Mouse (Mus musculus): ENCODE results near the gene Dynlt1b. TPM values are rescaled to one million over a fixed set of nuclear protein-coding genes. Genes with fewer than 3 reads are reported as not detected.
A peak's percentile ranks its signal among the peaks of the same experiment; 100 is the strongest.
"Not testable (repeated sequence)": the region's sequence is repeated elsewhere in the genome, so short reads cannot be mapped to it uniquely, and the experiment has no call there.

The Dynlt1b gene
- polyA plus RNA-seq, 1 experiment from 2014 or later = 876 TPM

DNA sequence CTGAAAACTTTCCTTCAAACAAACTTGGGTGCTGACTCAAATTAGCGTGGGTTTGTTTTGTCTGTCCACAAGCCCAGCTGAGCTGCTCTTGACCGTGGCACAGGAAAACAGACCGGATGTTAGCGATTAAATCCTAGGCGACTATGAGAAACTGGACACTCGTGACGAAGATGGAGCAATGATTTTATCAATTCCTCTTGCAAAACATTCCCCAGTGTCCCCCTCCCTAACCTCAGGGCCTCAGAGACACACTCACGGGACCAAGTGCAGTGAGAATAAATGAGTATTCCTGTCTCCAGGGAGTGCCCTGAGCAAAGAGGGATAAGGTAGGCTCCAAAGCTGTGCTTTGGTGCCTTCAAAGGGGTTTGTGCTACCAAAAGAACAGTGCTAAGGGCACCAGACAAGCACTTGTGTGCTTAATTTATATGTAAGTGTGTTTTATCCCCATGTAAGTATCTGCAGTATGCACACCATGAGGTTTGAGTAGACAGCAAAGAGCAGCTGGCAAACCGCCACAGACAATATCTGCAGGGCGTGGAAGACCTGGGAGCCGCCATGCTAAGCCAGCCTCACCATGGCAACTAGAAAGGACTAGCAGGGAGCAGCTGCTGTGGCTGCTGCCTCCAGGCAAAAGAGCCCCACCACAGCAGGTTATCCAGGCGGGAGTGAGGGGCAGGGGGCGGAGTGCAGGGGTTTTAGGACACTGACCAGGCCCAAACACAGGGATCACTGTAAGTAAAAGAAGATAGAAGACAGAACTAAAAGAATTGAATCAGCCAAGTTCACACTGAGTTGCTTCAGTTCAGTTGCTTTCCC lies 30.4 kb upstream of the Dynlt1b start:
- peak overlapping the region; percentile 90 for H3K27ac ChIP-seq
- not testable (repeated sequence) for H3K4me1 ChIP-seq; H3K4me2 ChIP-seq (replicated peaks); H3K27me3 ChIP-seq; H3K36me3 ChIP-seq; H3K4me3 ChIP-seq; H3K9me3 ChIP-seq (replicated peaks)
- peak; percentile 93 for ATAC-seq (ENCODE audit: low FRiP score)
- 19% methylated on average over 7 of the region's 13 CpGs for WGBS
- H3K9ac ChIP-seq = 0 out of 2 replicates have a peak overlapping the region, but pooled peaks have one; percentile 27

DNA sequence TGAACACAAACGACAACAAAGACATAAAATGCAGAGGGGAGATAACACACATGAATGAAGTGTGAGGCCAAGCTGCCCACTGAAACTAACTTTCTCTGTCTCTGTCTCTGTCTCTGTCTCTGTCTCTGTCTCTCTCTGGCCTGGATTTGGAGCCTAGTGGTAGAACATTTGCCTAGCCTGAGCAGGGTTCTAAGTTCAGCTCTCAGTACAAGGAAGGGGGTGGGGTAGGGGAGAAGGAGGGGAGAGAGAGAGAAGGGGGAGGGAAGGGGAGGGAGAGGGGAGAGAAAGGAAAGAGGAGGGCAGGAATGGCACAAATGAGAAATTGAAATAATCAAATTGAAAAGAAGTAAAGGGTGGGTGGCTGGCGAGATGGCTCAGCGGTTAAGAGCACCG lies 29.8 kb upstream of the Dynlt1b start:
- not testable (repeated sequence) for H3K36me3 ChIP-seq; H3K4me1 ChIP-seq; H3K4me2 ChIP-seq (replicated peaks); H3K9me3 ChIP-seq (replicated peaks); H3K4me3 ChIP-seq; H3K27me3 ChIP-seq
- 67% methylated on average over 4 of the region's 4 CpGs for WGBS
- peak; percentile 67 for ATAC-seq (ENCODE audit: low FRiP score)
- Histone ChIP-seq H3K9ac (0 out of 2 replicates have a peak overlapping the region, but pooled peaks have one; percentile 27), H3K27ac (peak overlapping the region; percentile 90)

DNA sequence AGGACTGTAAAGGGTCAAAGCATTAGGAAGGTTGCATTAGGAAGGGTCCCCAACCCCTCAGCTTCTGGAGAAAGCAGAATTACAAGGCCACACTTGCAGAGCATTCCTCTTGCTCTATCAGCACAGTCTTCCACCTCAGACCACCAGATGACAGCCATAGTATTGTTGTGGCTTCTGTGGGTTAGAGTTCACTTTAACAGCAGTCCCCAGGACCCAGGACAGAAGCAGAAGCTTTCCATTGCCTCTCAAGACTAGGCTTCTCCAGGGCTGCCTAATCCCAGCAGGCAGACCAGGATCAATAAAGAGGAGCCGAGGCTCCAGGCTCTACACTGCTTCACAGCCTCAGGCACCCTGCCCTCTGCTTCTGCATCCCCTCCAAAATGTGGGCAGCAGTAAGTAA lies 25.4 kb upstream of the Dynlt1b start:
- not testable (repeated sequence) for H3K4me3 ChIP-seq; H3K36me3 ChIP-seq; H3K4me2 ChIP-seq (replicated peaks); H3K9ac ChIP-seq; ATAC-seq (ENCODE audit: low FRiP score); H3K4me1 ChIP-seq; H3K27ac ChIP-seq; H3K27me3 ChIP-seq; H3K9me3 ChIP-seq (replicated peaks)
- WGBS = 50% methylated on average over 1 of the region's 1 CpGs

DNA sequence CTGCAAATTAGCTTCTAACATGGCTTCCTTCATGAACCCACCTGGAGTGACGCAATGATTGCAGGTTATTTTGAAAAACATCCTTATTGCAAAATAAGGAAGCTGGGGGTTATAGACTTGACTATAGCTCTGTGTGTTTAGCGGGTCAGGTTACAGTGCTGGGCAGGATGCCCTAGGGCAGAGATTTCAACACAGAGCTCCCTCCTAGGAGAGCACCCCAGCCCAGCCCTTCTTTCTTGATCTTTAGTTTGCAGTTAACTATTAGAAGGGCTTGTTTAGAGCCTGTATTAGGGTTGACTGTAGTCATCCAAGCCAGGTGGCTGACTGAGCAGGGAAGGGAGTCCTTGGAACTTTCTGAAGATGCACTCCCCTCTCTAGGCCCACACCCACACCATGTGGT lies 22.9 kb upstream of the Dynlt1b start:
- not testable (repeated sequence) for H3K4me1 ChIP-seq; H3K4me2 ChIP-seq (replicated peaks); H3K36me3 ChIP-seq; H3K4me3 ChIP-seq; ATAC-seq (ENCODE audit: low FRiP score); H3K27ac ChIP-seq; H3K27me3 ChIP-seq; H3K9me3 ChIP-seq (replicated peaks); H3K9ac ChIP-seq
- 78% methylated on average over 1 of the region's 2 CpGs for WGBS

DNA sequence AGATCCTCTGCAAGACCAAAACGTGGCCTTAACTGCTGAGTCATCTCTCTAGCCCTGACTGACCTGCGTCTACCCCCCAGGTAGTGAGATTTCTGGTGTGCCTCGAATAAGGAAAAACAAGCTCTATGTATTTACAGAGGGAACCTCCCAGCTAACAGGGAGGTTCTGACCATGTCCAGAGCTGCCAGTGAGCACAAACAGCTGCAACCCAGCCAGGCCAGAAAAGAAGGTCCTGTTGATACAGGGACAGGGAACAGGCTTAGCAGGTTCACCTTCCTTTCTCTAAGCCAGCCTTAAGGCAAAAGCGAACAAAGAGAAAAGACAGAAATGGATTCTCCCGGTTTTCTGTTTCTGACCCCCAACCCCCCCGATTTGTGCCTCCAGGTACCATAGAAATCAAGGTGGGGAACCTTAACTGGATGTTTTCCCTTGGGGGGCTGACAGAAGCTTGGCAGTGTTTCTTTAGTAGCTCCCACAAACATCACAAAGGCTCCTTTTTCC lies 19.1 kb upstream of the Dynlt1b start:
- H3K4me2 ChIP-seq (replicated peaks); H3K9ac ChIP-seq; ATAC-seq (ENCODE audit: low FRiP score); H3K27ac ChIP-seq; H3K9me3 ChIP-seq (replicated peaks); H3K4me1 ChIP-seq; H3K27me3 ChIP-seq; H3K36me3 ChIP-seq; H3K4me3 ChIP-seq: not testable (repeated sequence)
- 61% methylated on average over 6 of the region's 6 CpGs for WGBS

DNA sequence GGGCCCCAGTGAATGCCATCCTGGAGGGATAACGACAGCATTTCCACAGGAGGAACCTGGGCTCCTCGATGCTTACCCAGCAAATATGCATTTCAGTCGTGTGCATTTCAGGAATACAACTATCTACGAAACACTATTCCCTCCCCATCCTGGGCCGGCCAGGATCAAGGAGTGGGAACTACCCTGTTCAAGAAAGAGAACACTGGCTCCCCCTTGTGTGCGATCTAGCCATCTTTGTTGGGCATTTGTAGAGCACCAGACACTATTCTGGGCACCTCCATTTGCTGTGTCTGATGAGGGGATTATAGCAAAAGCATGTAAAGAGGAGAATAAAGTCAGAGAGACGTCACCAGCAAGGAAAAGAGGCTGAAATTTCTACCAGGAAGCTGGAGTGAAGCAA lies 12.8 kb upstream of the Dynlt1b start:
- H3K4me1 ChIP-seq; H3K9ac ChIP-seq; ATAC-seq (ENCODE audit: low FRiP score); H3K4me3 ChIP-seq; H3K4me2 ChIP-seq (replicated peaks); H3K36me3 ChIP-seq; H3K27me3 ChIP-seq; H3K27ac ChIP-seq; H3K9me3 ChIP-seq (replicated peaks): not testable (repeated sequence)
- WGBS = 41% methylated on average over 6 of the region's 7 CpGs

DNA sequence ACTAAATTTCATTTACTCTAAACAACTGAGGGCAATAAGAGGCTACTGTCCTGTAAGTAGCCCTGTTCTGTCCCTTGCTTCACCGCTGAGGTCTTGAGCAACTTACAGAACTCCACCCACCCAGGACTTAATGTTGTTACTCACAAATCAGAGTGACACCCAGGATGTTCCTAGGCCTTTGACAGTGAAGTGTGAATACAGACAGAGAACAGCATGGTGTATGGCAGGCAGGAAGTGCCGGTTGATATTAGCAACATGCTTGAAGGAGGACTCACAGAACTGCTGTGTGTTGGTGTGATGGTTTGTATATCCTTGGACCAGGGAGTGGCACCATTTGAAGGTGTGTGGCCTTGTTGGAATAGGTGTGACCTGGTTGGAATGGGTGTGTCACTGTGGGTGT lies 9.4 kb upstream of the Dynlt1b start:
- H3K9ac ChIP-seq; H3K4me2 ChIP-seq (replicated peaks); ATAC-seq (ENCODE audit: low FRiP score); H3K4me3 ChIP-seq; H3K27ac ChIP-seq; H3K27me3 ChIP-seq; H3K36me3 ChIP-seq; H3K9me3 ChIP-seq (replicated peaks); H3K4me1 ChIP-seq: not testable (repeated sequence)
- WGBS = 94% methylated on average over 2 of the region's 2 CpGs

DNA sequence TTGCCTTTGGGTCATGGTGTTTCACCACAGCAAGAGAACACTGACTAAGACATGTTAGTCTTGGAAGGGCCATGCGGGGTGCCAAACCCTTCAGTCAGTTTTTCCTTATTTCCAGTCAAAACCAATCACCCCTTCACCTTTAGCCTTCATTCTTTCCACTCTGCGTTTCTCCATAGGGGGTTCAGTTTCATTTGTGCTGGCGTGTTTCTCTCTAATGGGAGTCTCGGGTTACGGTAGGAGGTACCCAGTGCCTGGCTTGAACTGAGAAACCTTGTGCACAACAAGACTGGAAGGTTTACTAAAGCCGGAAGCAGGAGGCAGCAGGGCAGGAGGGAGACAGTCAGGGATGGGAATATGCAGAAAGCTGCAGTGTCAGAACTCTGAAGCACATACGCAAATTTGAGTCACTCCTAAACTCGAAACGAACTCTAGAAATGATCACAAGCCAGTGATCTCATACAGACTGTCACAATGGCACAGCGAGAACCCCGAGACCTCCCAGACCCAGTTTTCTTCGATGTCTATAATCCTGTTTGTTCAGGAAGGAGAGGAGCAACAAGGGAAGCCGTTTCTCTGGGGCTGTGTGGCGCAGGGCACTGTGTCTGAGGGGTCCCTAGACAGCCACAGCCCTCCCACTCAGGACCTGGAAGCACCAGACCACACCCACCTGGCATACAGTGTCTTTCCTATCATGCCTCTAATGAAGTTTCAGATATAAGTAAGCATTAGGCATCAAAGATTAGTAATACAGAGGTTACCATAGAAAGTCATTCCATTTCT lies 8.2 kb upstream of the Dynlt1b start:
- not testable (repeated sequence) for H3K27me3 ChIP-seq; H3K9me3 ChIP-seq (replicated peaks); H3K4me2 ChIP-seq (replicated peaks); ATAC-seq (ENCODE audit: low FRiP score); H3K4me3 ChIP-seq; H3K9ac ChIP-seq; H3K27ac ChIP-seq; H3K4me1 ChIP-seq; H3K36me3 ChIP-seq
- 49% methylated on average over 13 of the region's 14 CpGs for WGBS

DNA sequence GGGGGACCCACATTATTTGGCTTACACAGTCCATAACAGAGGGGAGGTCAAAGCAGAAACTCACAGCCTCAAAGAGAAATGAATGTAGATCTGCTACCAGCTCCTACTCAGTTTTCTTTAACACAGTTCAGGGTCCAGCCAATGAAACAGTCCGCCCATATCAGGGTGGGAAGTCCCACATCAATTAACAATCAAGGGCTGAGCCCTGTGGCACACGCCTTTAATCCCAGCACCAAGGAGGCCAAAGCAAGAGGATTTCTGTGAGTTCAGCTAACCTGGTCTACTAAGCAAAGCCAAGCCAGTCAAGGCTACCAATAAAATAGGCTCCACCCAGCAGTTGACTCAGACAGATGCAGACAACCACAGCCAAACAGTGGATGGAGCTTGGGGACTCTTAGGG lies 7.5 kb upstream of the Dynlt1b start:
- H3K4me2 ChIP-seq (replicated peaks); H3K27ac ChIP-seq; H3K4me1 ChIP-seq; H3K9me3 ChIP-seq (replicated peaks); H3K4me3 ChIP-seq; H3K27me3 ChIP-seq; H3K9ac ChIP-seq; H3K36me3 ChIP-seq; ATAC-seq (ENCODE audit: low FRiP score): not testable (repeated sequence)
- 76% methylated on average over 2 of the region's 2 CpGs for WGBS

DNA sequence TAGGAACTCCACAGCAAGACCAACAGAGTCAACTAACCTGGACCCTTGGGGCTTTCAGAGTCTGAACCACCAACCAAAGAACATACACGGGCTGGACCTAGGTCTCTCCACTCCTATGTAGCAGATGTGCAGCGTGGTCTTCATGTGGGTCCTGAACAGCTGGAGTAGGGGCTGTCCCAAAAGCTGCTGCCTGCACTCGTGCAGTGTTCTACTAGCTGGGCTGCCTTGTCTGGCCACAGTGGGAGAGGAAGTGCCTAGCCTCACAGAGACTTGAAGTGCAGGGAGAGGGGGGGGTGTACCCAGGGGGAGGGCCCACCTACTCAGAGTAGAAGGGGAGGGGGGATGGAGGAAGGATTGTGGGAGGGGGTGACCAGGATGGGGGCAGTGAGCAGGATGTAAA lies 7.1 kb upstream of the Dynlt1b start:
- H3K9ac ChIP-seq; H3K4me3 ChIP-seq; H3K36me3 ChIP-seq; H3K9me3 ChIP-seq (replicated peaks); H3K27me3 ChIP-seq; H3K4me1 ChIP-seq; ATAC-seq (ENCODE audit: low FRiP score); H3K27ac ChIP-seq; H3K4me2 ChIP-seq (replicated peaks): not testable (repeated sequence)
- WGBS = 54% methylated on average over 3 of the region's 3 CpGs

DNA sequence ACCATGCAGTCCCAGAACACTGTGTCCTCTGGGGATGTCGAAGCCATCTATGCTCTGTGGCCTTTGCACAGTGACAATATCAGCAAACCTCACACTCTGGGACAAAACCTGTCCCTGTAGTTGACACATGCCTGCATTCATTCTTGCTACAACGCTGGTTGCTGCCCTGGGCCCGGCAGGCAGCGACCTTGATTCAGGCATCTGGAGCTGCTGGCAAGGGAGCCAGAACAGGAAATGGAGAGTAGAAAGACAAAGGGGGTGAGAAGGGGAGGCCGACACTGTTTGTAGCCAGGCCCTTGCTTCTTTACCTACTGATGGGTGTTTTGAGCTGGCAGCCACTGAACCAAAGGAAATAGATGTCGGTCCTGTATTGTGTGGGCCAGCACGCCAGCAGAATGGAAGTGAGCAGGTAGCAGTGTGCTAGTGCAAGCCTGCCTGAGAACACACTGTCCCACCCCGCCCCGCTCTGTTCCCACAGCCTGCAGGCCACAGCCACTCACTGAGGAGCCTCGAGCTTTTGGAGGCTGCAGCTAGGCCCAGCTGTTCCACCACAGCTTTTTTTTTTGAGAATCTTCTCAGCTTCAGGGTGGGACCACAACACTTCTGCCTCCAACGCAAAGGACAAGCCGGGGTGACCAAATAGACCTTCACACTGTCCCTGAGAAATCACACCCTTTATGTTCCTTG lies 5.5 kb upstream of the Dynlt1b start:
- not testable (repeated sequence) for H3K4me2 ChIP-seq (replicated peaks); ATAC-seq (ENCODE audit: low FRiP score); H3K9ac ChIP-seq; H3K4me3 ChIP-seq; H3K27me3 ChIP-seq; H3K9me3 ChIP-seq (replicated peaks); H3K4me1 ChIP-seq; H3K36me3 ChIP-seq; H3K27ac ChIP-seq
- 64% methylated on average over 12 of the region's 12 CpGs for WGBS

DNA sequence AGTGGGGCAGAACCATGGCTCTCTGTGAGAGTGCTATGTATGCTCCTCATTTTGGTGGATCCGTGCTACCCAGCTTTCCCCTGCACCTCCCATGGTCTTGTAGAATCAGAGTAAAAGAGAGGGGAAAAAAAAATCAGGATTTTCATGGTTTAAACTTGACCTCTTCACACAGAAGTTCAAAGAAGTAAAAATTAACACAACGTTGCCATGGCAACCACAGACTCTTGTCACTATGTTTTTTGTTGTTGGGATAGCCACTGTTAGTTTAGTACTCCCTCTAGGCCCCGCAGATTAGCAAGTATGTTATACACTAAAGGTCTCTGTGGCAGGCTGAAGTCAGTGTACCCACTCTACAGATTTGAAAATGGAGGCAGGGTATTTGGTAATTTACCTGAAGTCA lies 4.6 kb upstream of the Dynlt1b start:
- not testable (repeated sequence) for H3K36me3 ChIP-seq; H3K9me3 ChIP-seq (replicated peaks); H3K4me2 ChIP-seq (replicated peaks); H3K27ac ChIP-seq; ATAC-seq (ENCODE audit: low FRiP score); H3K27me3 ChIP-seq; H3K4me3 ChIP-seq; H3K4me1 ChIP-seq; H3K9ac ChIP-seq
- WGBS = 75% methylated on average over 3 of the region's 3 CpGs

Measured in hindbrain, embryonic 12.5 days (tissue).